Mouse (Mus musculus) retina, embryonic 14.5 days (tissue): ENCODE results near the gene Mark3.
A peak's percentile ranks its signal among the peaks of the same experiment; 100 is the strongest.
"Not testable (repeated sequence)": the region's sequence is repeated elsewhere in the genome, so short reads cannot be mapped to it uniquely, and the experiment has no call there.

Source experiments
- DNase-seq: peaks from one replicate; pipeline ENCODE4 v3.0.0-alpha.2; 2015; ENCODE audit warnings: low spot score

Mark3 gene

DNA sequence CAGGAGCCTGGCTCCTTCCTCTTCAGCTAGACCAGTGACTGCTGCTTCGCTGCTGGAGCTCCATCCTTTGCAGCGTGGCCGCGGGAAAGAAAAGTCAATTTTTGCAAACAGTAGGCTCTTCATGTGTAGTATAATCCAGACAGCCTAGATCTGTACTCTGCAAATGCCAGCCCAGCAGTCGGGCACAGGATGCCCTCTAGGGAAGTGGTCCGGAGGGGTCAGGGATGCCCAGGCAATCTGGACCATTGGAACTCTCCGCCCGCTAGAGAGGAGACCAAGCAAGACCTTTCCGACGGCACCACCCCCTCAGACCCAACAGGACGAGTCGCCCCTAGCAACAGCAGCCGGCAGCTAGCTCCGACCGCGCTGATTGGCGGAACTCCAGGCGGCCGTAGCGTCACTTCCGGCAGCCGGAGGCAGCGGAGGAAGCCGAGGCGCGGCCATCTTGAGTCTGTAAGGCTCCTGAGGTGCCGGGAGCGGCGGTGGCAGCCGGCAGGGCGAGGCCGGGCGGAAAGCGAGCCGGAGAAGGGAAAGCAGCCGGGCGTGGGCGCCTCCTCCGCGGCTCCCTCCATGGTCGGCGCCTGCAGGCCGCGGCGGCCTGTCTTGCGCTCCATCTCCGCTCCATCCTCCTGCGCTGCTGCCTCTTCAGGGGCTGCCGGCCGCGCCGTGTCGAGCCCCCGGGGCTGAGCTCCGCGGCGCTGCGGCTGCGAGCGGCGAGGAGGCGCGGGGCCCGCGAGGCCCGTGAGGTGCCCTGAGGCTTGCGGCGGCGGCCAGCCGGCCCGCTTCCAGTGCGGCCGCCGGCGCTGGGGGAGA, at the start of gene Mark3:
Gene Mark3 (plus strand): TSS at position 450 of the 813 bp plus-strand sequence.
- peak; percentile 97 for DNase-seq

DNA sequence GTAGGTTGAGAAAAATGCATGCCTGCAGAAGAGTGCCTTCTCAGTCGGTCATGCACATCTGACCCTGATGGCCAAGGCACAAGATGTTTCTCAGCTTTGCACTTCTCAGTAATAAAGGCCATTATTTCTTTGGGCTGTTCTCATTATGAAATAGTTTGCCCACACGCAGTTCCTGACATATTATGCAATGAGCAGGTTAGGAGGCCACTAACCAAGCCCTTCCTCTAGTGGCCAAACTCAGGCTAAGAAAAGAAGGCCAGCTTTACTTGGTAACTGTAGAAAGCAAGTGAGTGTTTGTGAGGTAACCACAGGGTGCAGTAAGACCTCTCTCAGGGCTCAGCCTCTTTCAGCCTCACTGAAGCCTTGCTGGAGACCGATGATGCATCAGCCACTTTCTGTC, 49.4 kb upstream of the Mark3 start:
- no peak for DNase-seq

DNA sequence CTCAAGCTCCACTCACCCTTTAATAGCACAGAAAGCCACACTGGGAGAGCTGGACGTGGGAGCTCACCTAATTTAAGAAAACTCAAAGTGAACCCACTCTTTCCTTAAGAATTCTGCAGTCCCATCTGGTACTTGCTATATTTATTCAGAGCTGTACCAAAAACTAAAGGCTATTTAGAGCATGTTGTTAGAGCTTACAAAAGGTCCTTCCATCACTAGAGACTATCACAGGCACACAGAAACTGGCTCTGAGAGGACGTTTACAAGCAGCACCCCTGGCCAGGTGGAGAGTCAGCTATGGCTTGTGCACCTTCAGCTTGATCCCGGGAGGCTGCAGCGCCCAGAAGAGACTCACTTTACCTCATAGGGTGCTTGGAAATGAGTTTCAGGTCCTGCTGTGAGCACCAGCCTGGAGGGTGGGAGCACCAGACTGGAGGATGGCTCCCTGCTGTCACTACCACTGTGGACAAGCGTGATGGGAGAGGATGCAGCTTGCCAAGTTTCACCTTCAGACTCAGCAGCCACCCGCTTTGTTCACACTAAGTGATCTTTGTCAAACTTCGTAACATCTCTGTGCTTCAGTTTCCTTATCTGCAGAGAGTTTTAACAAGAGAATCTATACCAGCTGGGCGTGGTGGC, 46.6 kb upstream of the Mark3 start:
- no peak for DNase-seq

DNA sequence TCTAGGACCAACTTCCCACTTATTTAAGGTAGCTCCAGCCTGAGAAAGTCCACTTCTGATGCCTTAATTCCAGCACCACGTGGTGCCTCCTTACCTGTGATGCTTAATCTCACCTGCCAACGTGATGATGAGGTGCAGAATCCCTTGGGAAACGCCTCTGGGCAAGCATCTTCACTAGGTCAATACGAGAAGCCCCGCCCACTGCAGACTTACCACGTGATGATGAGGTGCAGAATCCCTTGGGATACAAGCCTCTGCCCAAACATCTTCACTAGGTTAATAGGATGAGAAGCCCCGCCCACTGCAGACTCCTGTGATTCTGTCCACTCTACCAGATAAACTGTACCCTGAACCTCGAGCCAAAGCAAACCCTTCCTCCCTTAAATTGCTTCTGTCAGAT, 45.1 kb upstream of the Mark3 start:
- DNase-seq = peak; percentile 53

DNA sequence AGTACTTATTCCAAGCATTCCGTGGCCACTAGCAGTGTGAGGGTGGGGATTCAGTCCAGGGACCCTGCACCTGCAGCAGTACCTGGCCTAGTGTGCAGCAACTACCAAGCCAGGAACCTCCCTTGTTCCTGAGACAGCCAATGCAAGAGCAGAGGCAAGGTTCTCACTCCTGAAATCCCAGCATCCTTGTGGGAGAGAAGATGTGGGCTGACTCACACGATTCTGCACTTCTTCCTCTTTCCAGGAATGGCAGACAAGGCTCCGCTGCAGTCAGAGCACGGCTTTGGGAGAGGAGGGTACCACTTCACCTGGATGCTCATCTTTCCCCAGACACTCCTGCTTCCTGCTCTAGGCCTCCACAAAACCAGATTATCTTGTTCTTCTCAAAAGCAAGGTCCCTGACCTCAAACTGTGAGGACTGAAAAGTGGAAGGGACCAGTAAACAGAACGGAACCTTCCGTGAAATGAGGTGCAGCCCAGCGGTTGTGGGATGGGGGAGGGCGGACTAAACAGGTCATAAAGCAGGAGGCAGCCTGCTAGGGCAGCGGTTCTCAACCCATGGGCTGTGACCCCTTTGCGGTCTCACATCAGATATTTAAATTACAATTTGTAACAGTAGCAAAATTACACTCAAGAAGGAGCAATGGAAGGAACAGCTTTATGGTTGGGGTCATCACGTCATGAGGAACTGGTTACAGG, 41.1 kb upstream of the Mark3 start:
- no peak for DNase-seq

DNA sequence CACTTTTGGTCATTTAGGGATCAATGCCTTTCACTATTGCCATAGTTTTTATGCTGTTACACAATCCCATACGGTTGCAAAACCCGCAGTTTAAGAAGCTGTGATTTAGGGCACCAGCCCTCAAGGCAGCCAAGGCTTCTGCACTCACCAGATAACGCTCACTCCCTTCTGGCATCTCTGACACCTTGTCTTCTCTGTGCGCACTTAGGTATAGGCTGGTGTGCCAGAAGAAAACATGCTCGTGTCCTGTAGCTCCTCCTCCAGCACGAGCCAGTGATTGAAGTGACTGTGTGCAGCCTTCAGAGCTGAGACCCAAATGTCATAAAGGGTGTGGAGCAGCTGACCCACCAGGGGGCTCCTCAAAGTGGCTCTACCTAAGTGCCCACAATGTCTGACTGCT, 39.0 kb upstream of the Mark3 start:
- DNase-seq = no peak

DNA sequence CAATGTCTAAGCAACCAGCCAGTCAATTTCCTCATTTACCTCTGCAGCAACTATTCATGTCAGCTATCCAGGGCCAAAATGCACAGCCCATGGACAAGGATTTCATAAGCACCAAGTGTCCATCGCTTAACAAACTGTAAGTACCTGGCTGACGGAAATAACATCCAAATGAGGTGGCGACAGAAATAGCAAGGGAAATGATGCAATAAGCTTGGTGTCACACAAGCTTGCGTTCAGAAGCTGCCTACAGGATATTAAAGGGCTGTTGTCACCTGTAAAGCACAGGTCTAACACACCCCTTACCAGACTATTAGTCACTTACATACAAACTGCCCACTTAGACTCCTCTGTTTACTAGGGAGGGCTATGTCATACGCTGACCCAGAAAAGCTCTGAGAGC, 38.6 kb upstream of the Mark3 start:
- no peak for DNase-seq

DNA sequence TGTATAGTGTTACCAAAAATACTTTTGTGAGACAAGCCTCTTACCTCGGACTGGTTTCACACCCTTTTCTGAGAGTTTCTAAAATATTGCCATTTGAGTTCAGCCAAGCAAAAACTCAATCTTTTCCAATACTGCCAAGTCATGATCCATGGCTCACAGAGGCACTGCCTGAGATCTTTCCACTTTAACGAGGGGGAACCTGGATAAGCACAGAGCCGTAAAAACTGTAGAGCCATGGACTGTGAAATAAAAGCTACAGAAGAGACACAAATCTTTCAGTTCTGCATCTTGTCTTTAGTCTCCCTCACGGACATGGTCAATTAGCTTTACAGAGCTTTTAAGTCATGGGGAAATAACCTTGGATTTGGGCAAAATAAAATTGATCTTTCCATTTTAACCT, 37.6 kb upstream of the Mark3 start:
- DNase-seq = no peak

DNA sequence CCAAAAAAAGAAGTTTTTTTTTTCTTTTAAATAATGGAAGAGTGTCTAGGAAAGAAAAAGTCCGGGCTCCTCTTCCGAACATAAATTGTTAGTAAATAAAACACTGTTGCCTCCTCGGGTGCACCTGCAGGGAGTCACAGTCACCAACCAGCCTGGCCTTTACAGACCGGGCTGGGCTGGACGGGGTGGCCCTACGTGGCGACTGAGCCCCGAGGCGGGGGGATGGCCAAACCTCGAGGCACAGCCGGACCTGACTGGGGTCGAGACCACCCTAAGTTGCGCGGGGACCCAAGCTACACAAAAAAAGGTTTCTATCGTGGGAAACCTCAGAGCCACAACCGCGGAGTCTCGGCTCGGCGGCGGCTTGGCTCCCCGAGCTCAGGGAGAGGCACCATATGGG, 37.0 kb upstream of the Mark3 start:
- no peak for DNase-seq

DNA sequence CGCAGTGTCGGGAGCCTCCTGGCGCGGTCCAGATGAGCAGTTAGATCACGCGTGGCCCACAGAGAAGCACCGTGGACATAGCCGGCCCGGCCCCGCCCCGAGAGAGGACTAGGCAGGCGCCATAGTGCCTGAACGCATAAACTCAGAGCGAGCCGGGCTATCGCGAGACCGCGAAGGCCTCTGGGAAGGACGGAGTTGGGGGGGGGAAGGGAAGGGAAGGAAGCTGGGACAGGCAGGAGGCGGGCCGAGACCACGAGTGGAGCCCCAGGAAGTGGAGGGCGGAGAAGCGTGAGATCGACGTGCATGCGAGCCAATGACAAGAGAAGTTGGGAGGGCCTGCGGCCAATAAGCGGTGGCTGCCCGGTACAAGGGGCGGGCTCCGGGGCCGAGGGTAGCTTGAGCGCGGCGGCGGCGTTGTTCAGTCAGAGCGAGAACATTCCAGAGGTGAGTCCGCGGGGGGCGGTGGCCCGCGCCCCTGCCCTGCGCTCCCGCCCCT, 36.5 kb upstream of the Mark3 start, which contains the start of gene Eif5:
Gene Eif5 (plus strand): TSS at position 221 of the 496 bp plus-strand sequence.
- DNase-seq = peak; percentile 99

DNA sequence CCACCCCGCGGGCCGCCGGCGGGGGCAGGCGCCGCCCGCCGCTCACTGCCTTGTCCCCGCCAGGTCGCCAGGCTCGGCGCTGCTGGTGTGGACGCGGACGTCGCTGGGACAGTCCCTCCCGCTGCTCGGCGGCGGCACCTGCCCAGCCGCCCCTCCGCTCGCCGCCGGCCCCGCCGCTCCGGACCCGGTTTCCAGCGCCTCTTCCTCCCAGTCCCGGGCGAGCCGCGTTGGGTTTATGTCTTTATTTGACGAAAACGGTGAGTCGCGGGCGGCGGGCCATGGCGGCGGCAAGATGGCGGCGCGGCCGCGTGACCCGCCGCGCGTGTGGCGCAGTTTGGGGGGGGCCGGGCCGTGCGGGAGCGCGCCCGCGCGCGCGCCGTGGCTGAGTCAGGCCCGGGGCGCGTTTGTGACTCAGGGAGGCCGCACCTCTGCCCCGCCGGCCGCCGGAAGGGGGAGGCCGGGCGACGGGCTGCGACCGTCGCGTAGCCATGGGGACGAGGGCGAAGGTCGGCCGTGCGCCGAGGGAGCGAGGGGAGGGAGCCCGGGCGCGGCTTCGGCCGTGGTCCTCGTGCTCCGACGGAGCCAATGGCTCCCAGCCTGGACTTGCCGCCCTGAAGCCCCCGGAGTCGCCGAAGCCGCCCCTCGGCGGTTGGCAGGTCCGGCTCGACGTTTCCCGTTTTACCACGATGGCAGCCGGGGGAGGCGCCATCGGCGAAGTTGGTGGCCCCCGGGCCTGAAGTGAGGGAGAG, 35.9 kb upstream of the Mark3 start:
- peak; percentile 83 for DNase-seq

DNA sequence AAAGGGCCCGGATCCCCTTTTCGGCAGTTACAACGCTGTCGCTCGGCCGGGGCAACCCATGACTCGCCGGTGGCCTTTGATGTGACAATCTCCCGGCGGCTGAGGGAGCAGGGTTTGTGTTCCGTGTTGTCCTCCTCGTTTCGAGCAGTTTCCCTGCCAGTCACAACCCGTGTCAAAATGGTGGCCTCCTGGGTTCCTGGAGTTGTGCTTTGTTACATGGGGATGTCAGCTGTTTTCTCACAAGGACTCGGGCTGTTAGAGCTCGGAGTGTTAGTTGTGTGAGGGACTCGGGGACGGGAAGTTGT, 35.3 kb upstream of the Mark3 start:
- DNase-seq = no peak

DNA sequence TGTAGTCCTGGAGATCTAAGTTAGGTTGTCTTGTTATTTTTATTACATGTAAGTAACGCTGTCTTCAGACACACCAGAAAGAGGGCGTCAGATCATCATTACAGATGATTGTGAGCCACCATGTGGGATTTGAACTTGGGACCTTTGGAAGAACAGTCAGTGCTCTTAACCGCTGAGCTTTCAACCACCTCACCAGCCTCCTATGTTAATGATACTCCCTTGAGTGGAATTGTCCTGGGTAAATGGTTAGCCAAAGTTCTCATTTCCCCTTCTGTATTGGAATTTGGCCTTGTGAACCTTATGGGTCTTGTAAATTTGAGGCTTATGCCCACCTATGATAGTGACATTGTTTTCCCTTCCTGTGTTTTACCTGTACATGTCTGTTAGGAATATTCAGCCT, 27.3 kb upstream of the Mark3 start:
- no peak for DNase-seq

DNA sequence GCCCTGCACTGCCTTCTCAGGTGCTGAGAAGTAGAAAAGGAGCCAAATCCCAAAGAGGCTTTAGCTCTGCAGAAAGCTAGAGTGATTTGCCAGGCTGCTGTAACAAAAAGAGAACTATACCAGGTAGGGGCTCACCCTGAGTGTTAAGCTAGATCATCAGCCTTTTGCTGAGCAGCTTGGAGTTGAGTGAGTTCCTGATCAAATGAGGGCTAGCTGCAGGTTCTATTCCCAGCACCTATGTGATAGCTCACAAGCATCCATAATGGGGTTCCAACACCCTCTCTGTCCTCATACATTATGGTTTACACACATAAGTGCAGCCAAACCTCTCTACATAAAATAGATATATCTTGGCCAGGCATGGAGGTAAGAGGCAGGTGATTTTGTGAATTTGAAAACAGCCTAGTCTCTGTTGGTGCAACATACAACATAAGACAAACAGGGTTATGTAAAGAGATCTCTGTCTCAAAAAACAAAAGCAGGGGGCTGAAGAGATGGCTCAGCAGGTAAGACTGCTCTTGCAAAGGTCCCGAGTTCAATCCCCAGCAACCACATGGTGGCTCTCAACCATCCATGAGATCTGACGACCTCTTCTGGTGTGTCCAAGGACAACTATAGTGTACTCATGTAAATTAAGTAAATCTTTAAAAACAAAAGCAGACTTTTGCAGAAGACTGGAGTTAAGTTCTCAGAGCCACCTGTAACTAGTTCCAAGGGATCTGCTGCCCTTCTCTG, 25.6 kb upstream of the Mark3 start:
- DNase-seq = no peak

DNA sequence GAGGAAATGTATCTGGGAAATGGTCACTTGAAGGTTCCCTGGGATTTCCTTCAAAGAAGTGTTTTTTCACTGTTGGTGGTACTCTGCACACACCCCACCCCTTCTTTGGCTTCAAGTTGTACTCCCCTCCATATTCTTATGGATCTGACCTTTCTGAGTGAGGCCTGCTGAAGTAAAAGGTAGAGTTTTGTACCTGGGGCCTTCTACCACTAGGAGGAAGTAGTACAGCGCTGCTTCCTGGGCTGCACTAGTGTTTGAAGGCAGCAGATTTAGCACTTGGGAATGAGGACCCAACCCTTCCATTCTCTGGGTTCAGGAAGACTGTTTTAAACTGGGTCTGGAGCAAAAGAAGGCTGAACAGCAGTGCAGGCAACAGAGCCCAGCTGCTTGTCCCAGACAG, 23.6 kb upstream of the Mark3 start:
- DNase-seq = no peak

DNA sequence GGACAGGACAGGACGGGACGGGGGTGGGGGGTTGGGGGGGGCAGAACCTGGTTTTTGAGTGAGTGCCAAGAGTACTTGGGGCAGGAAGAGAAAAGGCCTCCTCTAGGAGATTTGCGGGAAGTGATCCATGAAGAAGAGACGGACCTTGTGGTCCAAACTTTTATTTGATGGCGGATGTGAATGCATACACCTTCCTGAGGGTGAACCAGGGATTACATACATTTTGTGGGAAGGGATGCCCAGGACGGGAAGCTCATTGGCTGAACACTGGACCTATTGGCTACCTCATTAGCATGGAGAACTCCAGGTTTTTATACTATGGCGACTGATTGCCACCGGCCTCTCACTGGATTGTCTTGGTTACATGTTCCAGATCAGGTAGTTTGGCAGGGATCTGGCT, 22.0 kb upstream of the Mark3 start:
- no peak for DNase-seq

DNA sequence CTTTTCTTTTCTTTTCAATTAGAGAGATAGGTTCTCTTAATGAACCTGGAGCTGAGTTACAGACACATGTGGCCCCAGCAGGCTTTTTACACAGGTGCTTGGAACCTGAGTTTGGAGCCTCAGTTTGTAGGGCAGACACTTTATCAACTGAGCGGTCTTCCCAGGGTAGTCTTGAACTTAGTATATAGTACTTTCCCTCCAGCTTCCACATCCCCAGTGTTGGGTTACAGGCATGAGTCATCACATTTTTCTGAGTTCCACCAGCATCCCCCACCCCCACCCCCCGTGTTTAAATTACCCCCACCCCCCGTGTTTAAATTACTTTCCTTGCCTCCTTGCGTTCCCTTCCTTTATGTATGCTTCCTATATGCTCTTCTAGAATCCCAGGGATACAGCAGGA, 19.0 kb upstream of the Mark3 start:
- no peak for DNase-seq

DNA sequence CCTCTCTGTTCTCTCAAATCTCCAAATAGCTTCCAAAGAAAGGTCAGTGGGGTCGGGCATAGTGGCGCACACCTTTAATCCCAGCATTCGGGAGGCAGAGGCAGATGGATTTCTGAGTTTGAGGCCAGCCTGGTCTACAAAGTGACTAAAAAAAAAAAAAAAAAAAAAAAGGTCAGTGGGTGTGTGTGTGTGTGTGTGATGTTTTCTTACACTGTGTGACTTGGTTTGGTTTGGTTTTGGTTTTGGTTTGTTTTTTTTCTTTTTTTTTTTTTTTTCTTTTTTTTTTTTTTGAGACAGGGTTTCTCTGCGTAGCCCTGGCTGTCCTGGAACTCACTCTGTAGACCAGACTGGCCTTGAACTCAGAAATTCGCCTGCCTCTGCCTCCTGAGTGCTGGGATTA, 18.4 kb upstream of the Mark3 start:
- not testable (repeated sequence) for DNase-seq

DNA sequence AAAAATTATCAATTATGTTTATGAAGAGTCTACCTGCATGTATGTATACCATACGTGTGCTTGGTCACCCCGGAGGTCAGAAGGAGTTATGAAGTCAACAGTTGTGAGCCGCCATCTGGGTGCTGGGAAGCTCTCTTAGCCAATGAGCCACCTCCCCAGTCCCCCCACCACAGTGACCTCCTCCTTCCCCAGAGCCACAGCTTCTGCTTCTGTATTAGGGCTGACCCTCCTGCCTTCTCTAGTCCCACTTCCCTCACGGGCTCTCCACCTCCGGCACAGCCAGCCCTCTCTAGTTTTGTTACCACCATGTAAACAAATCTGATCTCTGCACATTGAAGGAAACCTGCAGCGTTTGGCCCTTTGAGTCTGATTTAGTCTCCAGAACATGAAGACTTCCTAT, 16.8 kb upstream of the Mark3 start:
- DNase-seq = no peak

DNA sequence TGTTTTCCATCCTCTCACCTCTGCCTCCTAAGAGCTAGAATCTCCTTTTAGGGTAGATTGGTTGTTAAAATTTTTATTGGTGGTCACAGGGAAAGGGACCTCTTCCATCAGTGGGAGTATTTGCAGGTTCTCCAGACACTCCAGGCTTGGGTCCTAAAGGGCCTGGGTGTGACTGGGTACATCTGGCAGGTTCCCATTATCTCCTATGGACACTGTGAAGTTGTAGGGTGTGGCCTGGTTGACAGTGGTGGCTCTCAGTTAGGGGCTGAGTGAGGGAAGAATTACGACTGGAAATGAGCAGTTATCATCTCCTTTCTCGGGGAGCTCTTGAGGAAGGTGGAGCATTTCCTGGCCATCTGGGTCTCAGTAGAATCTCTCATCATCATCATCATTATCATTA, 15.7 kb upstream of the Mark3 start:
- no peak for DNase-seq

DNA sequence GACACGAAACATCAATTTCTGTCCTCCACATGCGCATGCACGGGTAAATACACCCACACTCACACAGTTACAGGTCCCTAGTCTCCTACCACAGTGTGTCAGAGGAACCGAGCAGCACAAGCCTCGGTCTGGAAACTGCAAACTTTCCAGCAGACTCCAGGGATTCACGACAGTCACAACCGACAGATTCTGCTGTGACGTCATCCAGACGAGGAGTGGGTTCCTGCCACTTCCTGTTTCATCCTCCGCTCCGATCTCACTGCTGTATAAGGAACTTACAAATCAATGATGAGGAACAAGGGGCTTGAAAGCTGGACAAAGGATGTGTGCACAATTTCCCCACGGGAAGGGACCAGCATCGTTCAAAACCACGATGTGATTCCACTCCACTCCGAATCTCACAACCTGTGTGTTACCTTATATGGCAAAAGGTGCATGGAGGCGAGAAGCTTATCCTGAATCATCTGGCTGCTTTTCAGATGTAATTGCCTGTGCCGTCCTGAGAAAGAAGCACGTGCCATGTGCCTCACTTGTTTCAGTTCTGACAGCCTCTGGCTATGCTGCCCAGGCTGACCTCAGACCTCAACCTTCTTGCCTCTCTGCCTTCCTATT, 14.6 kb upstream of the Mark3 start:
- DNase-seq = no peak
